Mouse (Mus musculus): ENCODE measurements around the gene Spink4. TPM values are rescaled to one million over a fixed set of nuclear protein-coding genes. Genes with fewer than 3 reads are reported as not detected.

The Spink4 gene
- polyA plus RNA-seq, 1 experiment = not detected

DNA sequence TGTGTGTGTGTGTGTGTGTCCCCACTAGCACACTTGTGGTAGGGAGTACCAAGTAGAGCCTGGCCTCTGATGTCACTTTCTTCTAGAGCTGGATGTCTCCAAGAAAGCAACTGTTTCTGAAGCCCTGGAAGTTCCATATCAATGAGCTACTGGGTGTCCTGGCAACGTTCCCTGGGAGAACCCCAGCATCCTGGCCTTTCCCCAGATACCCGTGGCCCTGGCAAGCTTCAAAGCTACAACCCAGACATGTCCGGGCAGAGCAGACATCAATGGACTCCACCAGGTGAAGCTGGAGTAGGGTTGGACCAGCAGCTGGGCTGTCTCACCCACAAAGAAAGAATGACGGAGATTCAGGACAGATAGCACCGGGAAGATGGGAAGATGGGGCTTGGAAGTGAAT lies 28.6 kb upstream of the Spink4 start:
- no peak for TF ChIP-seq GATA1 (IDR thresholded peaks at IDR 0.05; ENCODE audit: low read length)

DNA sequence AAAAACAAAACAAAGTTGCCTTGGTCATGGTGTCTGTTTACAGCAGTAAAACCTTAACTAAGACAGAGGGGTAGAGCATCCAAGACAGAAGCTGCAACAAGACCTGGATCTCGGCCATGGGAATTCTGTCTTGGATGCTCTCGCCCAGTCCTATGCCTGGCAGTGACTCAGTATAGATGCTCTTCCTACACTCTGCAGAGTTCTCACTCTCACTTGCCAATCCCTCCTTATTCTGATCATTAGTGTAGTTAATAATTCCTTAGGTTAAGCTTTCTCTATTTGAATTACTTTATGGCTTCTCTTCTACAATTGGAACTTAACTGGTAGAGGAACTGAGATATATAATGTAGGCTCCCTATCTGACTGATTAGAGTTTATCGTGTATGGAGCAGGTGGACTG lies 24.7 kb upstream of the Spink4 start:
- TF ChIP-seq GATA1 (IDR thresholded peaks at IDR 0.05; ENCODE audit: low read length) = no peak

DNA sequence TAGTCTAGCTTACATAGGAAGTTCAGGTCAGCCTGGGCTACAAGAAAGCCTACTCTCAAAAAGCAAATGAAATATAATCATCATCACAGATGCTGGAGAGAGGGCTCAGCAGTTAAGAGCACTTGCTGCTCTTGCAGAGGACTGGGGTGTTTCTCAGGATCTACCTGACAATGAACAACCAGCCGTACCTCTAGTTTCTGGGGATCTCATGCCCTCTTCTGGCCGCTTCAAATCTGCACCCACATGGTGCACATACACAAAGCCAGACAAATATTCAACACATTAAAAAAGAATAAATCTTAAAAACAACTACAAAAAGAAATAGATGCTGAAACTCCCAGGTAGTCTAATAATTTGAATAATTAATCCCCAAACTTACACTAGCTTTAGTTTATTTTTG lies 24.2 kb upstream of the Spink4 start:
- no peak for TF ChIP-seq GATA1 (IDR thresholded peaks at IDR 0.05; ENCODE audit: low read length)

DNA sequence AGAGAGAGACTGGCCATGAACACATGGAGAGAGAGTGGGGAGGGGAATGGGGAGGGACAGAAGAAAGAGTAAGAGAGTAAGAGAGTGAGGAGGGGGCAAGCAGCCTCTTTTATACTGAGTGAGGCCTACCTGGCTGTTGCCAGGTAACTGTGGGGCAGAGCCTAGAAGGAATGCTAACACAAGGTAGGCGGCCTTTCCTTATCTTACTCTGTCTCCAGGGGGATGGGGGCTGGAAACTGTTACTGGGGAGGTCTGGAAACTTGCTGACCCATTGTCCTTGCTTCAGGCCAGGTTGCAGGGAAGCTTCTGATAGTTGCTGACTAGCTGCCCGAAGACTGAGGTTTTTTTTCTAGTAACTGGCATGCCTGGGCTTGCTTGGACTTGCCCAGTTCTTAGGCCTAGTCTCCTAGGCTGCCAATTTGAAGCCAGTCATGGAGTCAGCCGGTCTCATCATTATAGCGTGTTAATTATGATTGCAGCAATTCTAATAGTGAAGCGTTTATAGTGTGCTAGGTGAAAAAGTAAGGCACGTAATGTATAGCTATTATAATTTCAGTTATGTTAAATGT lies 21.3 kb upstream of the Spink4 start:
- no peak for TF ChIP-seq GATA1 (IDR thresholded peaks at IDR 0.05; ENCODE audit: low read length)

DNA sequence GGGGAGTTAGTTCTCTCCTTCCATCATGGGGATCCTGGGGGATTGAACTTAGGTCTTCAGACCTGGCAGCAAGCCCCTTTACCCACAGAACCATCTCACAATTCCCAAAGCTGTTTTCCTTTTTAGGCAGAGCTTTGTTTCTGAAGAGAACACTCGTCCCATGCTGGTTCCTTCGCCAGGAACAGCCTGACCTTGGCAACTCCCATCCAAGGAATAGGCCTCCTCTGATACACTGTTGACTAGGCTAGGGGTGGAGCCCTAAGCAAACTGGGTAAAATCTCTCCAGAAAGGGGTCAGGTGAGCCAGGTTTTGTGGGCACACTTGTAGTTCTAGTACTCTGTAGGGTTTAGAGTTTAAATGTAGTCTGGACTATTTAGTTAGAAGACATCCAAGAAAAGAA lies 20.6 kb upstream of the Spink4 start:
- TF ChIP-seq GATA1 (IDR thresholded peaks at IDR 0.05; ENCODE audit: low read length) = no peak

DNA sequence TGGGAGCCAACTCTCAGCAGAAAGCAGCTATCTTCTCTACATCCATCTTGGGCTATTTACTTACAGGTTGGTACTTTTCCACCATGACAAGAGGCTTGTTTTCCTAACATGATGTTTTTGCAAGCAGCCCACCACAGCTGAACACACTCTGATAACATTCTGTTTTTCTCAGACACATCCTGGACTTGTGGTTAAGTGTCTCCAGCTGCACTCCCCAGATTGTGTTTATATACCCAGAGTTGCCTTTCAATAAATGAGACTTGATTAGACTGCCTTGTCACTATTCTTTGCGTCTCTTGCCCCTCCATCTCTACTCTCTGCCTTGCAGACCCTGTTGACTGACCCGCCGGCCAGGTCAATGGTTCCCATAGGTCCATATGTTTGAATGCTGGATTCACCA lies 19.8 kb upstream of the Spink4 start:
- no peak for TF ChIP-seq GATA1 (IDR thresholded peaks at IDR 0.05; ENCODE audit: low read length)

DNA sequence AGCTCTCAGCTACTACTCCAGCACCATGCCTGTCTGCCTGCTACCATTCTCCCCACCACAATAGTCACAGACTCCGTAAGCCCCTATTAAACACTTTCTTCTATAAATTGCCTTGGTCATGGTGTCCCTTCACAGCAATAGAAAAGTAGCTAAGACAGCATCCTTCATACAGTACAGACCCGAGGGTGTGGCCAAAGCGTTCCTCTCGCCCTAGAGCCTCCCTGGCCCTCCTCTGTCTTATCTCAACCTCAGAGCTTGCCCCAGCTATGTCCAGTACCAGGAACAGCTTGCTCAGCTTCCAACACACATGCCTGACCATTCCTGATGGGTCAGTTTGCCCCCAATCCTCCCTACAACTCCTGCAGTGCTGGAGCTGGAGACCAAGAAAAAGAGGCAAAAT lies 19.2 kb upstream of the Spink4 start:
- no peak for TF ChIP-seq GATA1 (IDR thresholded peaks at IDR 0.05; ENCODE audit: low read length)

DNA sequence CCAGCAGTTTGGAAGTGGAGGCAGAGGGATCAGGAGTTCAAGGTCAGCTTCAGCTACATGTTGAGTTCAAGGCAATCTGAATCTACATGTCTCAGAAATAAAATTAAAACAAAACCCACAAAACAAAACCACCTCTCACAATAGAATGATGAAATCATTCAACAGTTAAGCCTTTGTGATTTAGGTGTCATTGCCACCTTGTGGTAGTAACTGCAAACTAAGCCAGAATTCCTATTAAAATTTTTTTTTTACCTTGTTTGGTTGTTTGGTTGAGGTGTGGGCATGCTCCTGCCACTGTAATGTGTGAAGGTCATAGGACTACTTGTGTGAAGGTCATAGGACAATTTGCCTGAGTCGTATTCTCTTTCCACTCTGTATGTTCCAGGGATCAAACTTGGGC lies 13.6 kb upstream of the Spink4 start:
- TF ChIP-seq GATA1 (IDR thresholded peaks at IDR 0.05; ENCODE audit: low read length) = no peak

DNA sequence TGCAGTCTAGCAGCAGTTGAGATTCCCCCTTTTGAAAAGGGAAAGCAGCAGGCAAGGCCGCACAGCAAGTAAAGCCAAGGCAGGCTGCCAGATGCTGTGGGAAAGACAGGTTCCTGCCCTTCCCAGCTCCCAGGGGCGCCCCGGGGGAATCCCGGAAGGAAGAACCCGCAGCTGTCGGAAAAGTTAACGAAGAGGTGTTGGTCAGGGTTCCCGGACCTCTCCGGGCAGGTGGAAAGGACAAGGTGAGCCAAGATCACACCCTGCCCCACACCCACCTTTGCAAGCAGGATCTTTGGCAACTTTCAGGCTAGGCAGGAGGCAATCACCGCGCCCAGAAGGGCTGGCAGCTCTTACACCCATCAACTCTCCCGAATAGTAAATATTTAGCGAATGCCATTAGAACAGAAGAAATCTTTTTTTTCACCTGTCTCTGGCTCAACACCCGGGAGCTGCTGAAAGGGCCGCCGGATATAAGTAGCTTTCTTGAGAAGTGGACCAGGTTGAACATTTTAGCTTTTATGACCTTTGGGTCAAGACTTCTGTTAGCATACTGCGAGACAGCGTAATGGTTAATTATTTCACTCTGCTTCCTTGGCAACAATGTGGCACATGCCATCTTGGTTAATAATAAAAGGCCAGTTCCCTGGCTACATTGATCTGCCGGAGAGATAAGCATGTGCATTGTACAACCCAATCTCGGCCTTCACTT lies 11.4 kb upstream of the Spink4 start:
- no peak for TF ChIP-seq GATA1 (IDR thresholded peaks at IDR 0.05; ENCODE audit: low read length)

DNA sequence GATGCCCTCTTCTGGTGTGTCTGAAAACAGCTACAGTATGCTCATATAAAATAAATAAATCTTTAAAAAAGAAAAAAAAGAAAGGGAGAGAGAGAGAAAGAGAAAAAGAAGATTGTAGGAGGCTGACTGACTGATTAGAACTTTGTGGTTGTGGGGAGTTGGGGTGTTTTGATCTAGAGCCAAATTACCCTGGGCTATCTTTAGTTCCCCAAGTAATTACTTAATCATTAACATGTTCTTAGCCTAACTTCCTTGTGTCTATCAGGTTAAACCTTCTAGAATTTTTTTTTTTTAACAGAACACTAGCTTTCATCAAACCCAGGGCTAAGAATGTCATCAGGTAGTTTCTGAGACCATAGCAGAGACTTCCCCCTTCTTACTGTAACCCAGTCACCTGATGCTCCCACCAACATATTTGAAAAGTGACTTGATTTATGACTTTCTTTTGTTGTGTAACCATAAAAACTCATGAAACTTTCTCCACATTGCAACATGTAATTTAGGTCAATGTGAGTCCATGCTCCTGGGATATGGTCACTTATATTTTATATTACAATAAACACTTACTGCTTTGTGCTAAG lies 5.5 kb upstream of the Spink4 start:
- no peak for TF ChIP-seq GATA1 (IDR thresholded peaks at IDR 0.05; ENCODE audit: low read length)

DNA sequence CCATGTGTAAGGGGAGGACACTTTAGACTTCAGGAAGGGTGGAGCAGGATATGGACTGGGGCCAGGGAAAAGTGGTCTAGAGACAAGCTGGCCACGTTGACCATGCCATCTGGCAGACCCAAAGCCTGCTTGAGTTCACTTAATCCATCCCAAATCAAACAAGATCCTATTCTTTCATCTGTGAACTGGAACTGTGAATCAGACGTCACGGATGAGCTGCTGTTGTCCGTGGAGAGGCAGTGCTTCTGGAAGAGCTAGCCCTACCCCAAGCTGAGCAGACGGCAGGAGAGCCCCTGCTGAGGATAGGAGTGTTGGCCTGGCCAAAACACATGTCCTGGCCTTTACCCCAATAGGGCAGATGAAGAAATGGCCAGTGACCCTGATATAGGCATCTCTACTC lies 3.9 kb upstream of the Spink4 start:
- TF ChIP-seq GATA1 (IDR thresholded peaks at IDR 0.05; ENCODE audit: low read length) = no peak

DNA sequence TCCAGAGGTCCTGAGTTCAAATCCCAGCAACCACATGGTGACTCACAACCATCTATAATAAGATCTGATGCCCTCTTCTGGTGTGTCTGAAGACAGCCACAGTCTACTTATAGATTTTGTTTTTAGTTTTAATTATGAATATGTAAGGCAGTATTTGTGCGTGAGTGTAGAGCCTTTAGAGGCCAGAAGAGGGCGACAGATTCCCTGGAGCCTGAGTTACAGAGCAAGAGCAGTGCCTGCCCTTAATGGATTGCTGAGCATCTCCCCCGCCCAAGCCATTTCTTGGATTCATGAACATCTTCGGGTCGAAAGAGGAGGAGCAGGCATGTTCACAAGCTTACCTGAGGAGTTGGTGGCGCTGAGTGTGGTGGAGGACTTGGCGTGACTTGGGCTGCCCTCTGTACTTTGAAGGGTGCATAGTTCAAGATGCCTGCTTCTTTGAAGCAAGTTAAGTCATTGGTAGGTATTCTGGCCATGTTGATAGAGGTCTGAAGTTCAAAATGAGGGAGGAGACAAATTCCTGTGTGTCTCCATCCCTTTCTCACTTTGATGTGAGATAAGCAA lies 3.2 kb upstream of the Spink4 start:
- no peak for TF ChIP-seq GATA1 (IDR thresholded peaks at IDR 0.05; ENCODE audit: low read length)

DNA sequence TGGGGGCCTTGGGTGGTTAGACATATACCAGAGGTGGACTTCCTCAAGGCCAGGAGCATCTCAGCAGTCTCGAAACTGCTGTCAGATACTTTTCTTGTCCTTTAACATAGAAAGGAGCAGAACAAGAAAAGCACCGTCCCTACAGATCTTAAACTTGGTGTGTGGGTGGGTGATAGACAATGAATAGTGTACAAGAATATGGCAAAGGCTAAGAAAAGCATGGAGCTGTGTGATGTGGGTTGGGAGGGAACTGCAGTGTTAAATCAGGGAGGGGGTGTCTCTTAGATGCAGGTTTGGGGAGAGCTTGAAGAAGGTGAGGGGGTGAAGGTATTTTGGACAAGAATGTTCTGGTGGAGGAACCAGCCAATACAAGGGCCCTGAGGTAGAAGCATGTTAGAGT lies 724 bp downstream of the Spink4 start:
- no peak for TF ChIP-seq GATA1 (IDR thresholded peaks at IDR 0.05; ENCODE audit: low read length)

DNA sequence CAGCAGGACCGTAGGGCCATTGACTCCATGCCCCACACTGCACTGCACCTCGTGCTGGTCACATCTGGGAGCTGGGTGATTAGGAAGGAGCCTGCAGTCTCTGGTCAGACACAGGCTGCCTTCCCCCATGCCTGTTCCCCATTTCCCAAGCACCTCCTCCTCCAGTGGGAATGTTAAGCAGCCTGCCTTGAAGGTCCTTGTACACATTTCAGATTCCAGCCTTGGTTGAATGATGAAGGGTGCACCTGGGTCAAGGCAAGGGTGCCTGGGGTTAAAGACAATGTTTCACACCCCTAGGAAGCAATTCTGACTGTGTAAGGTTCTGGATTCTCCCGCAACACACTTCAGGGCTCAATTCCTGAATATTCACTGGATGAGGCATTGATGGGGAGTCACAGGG lies 1.4 kb downstream of the Spink4 start:
- no peak for TF ChIP-seq GATA1 (IDR thresholded peaks at IDR 0.05; ENCODE audit: low read length)

DNA sequence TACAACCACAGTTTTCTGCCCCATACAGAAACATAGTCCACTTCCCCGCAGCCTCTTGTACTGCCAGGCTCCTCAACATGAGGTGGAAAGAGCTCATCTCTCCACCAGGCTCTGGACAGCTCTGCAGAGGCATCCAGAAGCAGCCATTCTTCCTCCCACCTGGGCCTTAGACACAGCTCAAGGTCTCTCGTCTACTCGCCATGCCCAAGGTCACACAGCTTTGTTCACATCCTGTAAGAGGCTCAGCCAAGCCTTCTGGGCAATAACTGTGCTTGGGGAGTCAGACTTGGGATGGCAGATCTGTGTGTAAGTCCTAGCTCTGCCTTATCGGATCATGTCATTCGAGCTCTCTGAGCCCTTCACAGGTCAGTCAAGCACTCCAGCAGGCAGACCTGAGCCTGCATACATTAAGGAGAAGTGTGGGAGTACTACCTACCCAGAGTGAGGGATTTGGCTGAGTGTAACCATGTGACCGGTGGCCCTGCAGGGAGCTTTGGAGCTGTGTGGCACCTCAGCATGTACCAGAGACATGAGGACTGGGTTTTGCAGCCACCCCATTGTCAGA lies 3.3 kb downstream of the Spink4 start:
- no peak for TF ChIP-seq GATA1 (IDR thresholded peaks at IDR 0.05; ENCODE audit: low read length)

DNA sequence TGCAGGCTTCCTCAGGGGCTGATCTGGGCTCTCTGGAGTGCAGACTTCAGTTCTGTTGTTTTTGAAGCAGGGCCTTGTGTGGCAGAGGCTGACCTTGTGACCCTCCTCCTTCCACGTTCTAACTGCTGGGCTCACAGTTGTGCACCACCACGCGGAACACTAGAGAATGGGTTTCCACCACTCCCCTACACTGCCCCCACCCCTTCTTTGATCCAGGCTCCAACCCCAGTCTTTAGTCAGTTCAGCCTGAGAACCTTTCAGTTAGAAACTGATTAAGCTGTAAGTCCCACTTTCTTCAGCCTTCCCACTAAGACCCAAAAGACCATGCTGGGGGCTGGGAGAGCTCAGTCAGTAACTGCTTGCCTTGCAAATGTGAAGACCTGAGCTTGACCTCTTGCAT lies 5.7 kb downstream of the Spink4 start:
- TF ChIP-seq GATA1 (IDR thresholded peaks at IDR 0.05; ENCODE audit: low read length) = no peak

DNA sequence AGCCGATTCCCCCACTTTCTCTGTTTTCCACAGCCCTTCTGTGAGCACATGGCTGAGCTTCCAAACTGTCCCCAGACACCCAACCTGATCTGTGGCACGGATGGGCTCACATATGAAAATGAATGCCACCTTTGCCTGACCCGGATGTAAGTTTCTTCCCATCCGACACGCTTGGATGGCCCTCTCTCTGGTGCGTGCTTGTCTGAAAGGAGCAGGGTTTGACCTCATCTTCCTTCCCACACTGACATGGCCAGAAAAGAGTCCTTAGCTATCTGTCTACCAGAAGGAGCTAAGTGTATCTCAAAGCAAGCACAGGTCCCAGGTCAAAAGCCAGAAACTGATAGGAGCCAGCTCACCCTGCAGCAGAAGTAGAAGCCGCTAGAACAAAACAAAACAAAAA lies 9.2 kb downstream of the Spink4 start:
- TF ChIP-seq GATA1 (IDR thresholded peaks at IDR 0.05; ENCODE audit: low read length) = no peak
